Mouse (Mus musculus): ENCODE measurements at regions not wholly inside any gene's neighbourhood (a gene's known extent, or its start where the extent isn't known, plus 50 kb on each side); places are given as distances from the start of the nearest gene placed in this dataset.

DNA sequence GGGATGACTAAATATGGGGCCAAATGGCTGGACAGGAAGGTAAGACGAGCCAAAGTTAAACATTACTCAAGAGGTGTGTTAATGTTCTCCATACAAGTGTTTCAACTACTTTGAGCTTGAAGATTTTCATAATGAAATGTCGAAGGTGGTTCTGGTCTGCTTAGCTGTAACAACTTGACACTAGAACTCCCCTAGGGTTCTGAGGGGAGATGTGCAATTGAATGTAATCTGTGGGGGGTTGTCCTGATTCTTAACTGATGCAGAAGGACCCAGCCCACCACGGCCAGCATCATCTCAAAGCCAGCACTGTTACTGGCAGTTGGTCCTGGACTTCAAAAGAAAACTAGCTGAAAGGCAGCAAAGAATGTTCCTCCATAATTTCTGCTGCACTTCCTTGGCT, 55.3 kb downstream of the Gpr88 start:
- no peak for DNase-seq (ENCODE audit: low read depth)
- TF ChIP-seq POLR2A (IDR thresholded peaks at IDR 0.05; ENCODE audit: borderline replicate concordance, extremely low read depth, insufficient read depth, insufficient read length, poor library complexity, severe bottlenecking), result no peak
- TF ChIP-seq CTCF (IDR thresholded peaks at IDR 0.05; ENCODE audit: borderline replicate concordance, extremely low read depth, insufficient read depth, insufficient read length), result no peak

DNA sequence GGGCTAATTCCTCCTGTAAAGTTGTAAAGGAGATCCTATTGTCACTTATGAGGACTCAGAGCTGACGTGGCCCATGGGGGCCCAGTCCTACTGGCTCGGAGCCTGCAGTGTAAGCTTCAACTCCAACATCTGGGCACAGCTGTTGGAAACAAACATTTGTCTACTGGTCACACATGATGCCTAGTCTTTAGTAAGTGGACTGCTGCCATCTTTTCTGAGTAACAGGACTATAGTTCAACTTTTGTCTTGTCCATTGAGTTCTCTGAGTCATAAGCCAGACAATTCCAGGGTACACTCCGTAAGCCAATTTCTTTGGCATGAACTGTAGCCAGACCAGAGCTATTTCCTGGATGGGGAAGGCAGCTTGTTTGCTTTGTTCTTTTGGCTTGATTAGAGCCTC, 58.6 kb downstream of the Gpr88 start:
- no peak for TF ChIP-seq POLR2A (IDR thresholded peaks at IDR 0.05; ENCODE audit: borderline replicate concordance, extremely low read depth, insufficient read depth, insufficient read length, poor library complexity, severe bottlenecking)
- no peak for TF ChIP-seq CTCF (IDR thresholded peaks at IDR 0.05; ENCODE audit: borderline replicate concordance, extremely low read depth, insufficient read depth, insufficient read length)
- DNase-seq (ENCODE audit: low read depth), result no peak

GRCm38 (mm10) chr3:116191261-116191660, 61.8 kb upstream of the Vcam1 start:
- TF ChIP-seq CTCF (IDR thresholded peaks at IDR 0.05; ENCODE audit: borderline replicate concordance, extremely low read depth, insufficient read depth, insufficient read length) (no peak), POLR2A (IDR thresholded peaks at IDR 0.05; ENCODE audit: borderline replicate concordance, extremely low read depth, insufficient read depth, insufficient read length, poor library complexity, severe bottlenecking) (no peak)
- no peak for DNase-seq (ENCODE audit: low read depth)

DNA sequence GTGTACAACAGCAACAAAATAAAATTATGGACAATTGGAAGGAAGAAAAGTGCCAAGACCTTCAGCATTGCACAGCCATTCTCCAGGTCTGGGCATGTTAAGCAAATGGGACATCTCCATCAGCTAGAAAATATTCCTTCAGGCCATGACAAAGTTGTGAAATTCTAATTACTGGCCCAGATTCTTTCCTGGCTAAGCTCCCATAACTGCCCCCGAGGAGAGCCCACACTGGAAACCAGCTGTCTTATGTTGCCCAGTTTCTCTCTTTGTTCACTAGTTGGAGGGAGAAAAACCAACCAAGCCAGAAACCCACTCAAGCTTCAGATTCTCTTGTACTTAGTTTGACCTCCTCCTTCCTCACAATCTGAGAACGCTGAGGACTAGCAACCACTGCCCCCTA, 61.2 kb upstream of the Vcam1 start:
- DNase-seq (ENCODE audit: low read depth), result peak; percentile 52
- no peak for TF ChIP-seq CTCF (IDR thresholded peaks at IDR 0.05; ENCODE audit: borderline replicate concordance, extremely low read depth, insufficient read depth, insufficient read length)
- TF ChIP-seq POLR2A (IDR thresholded peaks at IDR 0.05; ENCODE audit: borderline replicate concordance, extremely low read depth, insufficient read depth, insufficient read length, poor library complexity, severe bottlenecking), result no peak

DNA sequence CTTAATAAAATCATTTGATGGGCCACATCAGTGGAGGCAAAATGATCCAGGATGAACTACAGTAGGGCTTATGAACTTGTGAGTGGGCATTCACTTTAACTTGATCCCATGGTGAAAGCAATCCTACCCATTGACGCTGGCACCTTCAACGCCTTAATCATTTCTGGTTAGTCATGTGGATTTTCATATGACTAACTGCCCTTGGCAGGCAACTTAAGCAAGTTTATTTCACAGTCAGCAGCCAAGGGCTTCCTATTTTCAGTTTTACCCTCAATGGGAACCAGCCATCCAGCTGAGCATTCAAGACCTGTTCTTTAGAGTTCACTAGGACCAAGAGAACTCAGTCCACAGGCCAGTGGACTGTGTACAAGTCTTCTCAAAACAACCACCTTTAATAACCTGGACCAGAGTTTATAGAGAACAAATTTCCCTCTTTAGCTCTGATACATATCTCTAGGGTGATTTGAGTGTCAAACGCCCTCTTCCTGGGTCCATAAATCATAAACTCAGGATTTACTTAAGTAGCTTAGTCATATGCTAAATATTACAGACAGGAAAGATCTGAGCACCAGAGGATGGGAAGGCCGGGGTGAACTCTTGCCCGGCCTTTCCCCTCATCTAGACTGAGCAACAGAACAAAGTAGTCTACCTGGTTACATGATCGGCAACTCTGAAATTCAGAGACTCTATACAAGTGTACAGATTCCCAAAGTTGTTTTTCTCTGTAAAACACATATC, 60.0 kb upstream of the Vcam1 start:
- no peak for TF ChIP-seq CTCF (IDR thresholded peaks at IDR 0.05; ENCODE audit: borderline replicate concordance, extremely low read depth, insufficient read depth, insufficient read length)
- TF ChIP-seq POLR2A (IDR thresholded peaks at IDR 0.05; ENCODE audit: borderline replicate concordance, extremely low read depth, insufficient read depth, insufficient read length, poor library complexity, severe bottlenecking), result no peak

DNA sequence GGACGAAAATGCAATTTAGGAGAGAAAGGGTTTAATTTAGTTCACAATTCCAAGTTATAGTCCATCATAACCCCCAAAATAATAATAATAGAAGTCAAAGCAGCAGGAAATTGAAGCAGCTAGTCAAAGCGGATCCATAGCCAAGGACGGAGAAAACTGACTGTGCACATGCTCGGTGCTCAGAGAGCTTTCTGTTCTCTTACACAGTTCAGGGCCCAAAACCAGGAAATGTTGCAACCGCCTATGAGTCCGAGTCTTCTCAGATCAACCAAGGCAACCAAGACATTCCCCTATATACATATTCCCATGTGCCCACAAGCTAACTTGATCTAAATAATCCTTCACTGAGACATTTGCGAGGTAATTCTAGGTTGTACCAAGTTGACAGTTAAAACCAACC, 55.7 kb upstream of the Vcam1 start:
- TF ChIP-seq CTCF (IDR thresholded peaks at IDR 0.05; ENCODE audit: borderline replicate concordance, extremely low read depth, insufficient read depth, insufficient read length) (no peak), POLR2A (IDR thresholded peaks at IDR 0.05; ENCODE audit: borderline replicate concordance, extremely low read depth, insufficient read depth, insufficient read length, poor library complexity, severe bottlenecking) (no peak)

More for the DNA sequence above, 60.0 kb upstream of the Vcam1 start:
- no peak for DNase-seq (ENCODE audit: low read depth)

DNA sequence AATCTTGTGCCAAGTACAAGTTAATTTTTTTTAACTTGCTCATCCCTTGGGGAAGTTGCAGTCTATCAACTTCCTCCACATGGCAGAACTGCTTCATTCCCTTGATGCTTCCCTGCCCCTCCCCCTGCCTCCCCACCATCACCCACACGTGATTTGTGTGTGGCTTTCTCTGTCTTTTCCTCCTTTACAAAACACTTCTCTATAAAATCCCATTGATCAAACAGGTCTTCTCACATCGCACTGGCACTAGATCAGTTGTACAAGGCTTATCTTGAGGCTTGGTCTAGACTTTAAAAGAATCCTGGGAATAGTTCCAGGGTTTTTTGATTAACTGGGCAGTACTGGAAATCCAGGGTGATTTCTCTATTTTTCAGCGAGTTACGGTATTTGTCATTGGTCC, 55.0 kb upstream of the Vcam1 start:
- no peak for TF ChIP-seq POLR2A (IDR thresholded peaks at IDR 0.05; ENCODE audit: borderline replicate concordance, extremely low read depth, insufficient read depth, insufficient read length, poor library complexity, severe bottlenecking)
- no peak for TF ChIP-seq CTCF (IDR thresholded peaks at IDR 0.05; ENCODE audit: borderline replicate concordance, extremely low read depth, insufficient read depth, insufficient read length)
- no peak for DNase-seq (ENCODE audit: low read depth)

More for the DNA sequence above, 55.7 kb upstream of the Vcam1 start:
- DNase-seq (ENCODE audit: low read depth), result no peak

DNA sequence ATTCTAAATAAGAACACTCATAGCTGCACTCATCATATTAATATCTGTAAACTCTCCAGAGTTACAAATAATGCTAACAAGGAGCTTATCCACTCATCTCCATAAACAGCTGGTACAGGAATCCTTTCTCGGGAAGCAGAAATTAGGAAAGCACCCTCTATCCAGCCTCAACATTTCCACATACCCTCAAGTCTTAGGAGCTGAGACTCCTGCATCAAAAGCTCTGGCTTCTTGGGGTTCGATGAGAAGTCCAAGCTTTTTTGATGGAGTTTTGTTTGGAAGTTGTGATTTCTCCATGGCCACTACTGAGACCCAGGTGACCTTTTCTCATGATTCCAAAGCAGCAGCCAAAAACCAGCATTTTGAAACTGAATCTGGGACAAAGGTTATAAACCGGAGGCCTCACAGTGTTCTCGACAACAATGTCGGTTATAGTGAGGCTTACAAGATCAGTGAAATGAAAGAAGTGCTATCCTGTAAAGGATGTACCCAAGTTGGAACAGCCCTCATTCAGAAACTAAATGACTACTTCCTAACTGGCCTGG, 50.9 kb upstream of the Vcam1 start:
- TF ChIP-seq POLR2A (IDR thresholded peaks at IDR 0.05; ENCODE audit: borderline replicate concordance, extremely low read depth, insufficient read depth, insufficient read length, poor library complexity, severe bottlenecking), result no peak
- no peak for TF ChIP-seq CTCF (IDR thresholded peaks at IDR 0.05; ENCODE audit: borderline replicate concordance, extremely low read depth, insufficient read depth, insufficient read length)
- no peak for DNase-seq (ENCODE audit: low read depth)

Measured in brain, embryonic 14.5 days (tissue).